Mouse (Mus musculus) limb, embryonic 14.5 days (tissue): ENCODE measurements around the gene Gon4l. TPM values are rescaled to one million over a fixed set of nuclear protein-coding genes. Genes with fewer than 3 reads are reported as not detected.
"Not testable (repeated sequence)": the region's sequence is repeated elsewhere in the genome, so short reads cannot be mapped to it uniquely, and the experiment has no call there.

Experiments used
- ATAC-seq: fragments of 200-750 bp; cut with Nextera tagmentation; 2 replicates; pipeline ENCODE4 v1.8.0; 2017; ENCODE audit warnings: low read depth, moderate number of reproducible peaks, moderate TSS enrichment; ENCODE audit not compliant: low FRiP score
- DNase-seq: peaks from one replicate; pipeline ENCODE4 v3.0.0-alpha.2; 2015; ENCODE audit warnings: low spot score
- H3K27ac ChIP-seq: fragments of 300-500 bp; sonication (generic); replicated peaks from 2 replicates; pipeline ENCODE4 v1.5.1; 2014; ENCODE audit warnings: low read depth, mild to moderate bottlenecking, low read length, moderate library complexity, mixed read lengths
- H3K27me3 ChIP-seq: fragments of 300-500 bp; sonication (generic); 2 replicates; pipeline ENCODE4 v1.6.1; 2014; ENCODE audit warnings: low read length, mixed read lengths; ENCODE audit not compliant: control insufficient read depth, insufficient read depth
- H3K36me3 ChIP-seq: fragments of 300-500 bp; sonication (generic); 2 replicates; pipeline ENCODE4 v1.6.1; 2014; ENCODE audit warnings: mild to moderate bottlenecking, low read length, moderate library complexity, mixed read lengths; ENCODE audit not compliant: control insufficient read depth, insufficient read depth
- H3K4me1 ChIP-seq: fragments of 300-500 bp; sonication (generic); 2 replicates; pipeline ENCODE4 v1.6.1; 2014; ENCODE audit warnings: antibody characterized with exemption, low read length, mixed read lengths; ENCODE audit not compliant: control insufficient read depth, insufficient read depth
- H3K4me2 ChIP-seq: fragments of 300-500 bp; sonication (generic); replicated peaks from 2 replicates; pipeline ENCODE4 v1.6.1; 2014; ENCODE audit warnings: low read depth, mild to moderate bottlenecking, low read length, moderate library complexity; ENCODE audit not compliant: severe bottlenecking
- H3K4me3 ChIP-seq: fragments of 300-500 bp; sonication (generic); replicated peaks from 2 replicates; pipeline ENCODE4 v1.5.1; 2014; ENCODE audit warnings: low read length
- H3K9ac ChIP-seq: fragments of 300-500 bp; sonication (generic); 2 replicates; pipeline ENCODE4 v1.6.1; 2014; ENCODE audit warnings: mild to moderate bottlenecking, low read depth, low read length, moderate library complexity; ENCODE audit not compliant: severe bottlenecking
- H3K9me3 ChIP-seq: fragments of 300-500 bp; sonication (generic); 2 replicates; pipeline ENCODE4 v1.6.1; 2016; ENCODE audit warnings: low read length; ENCODE audit not compliant: control insufficient read depth
- POLR2A ChIP-seq: fragments of 200-500 bp; IDR thresholded peaks from 2 replicates; pipeline ENCODE4 v1.8.0; 2012; ENCODE audit warnings: inconsistent platforms, mild to moderate bottlenecking, moderate library complexity, borderline replicate concordance; ENCODE audit not compliant: insufficient read depth, insufficient read length; ENCODE audit errors: extremely low read depth
- WGBS: fragments of 180-500 bp; shearing (Covaris S2); extraction: QIAGEN DNeasy Blood & Tissue Kit; methylation state at CpG from one replicate; pipeline ENCODE4 v1.1.7; 2014; 5-methylcytosine and 5-hydroxymethylcytosine counted together
- polyA plus RNA-seq, 2 experiments: library from polyadenylated mRNA; depleted of rRNA in 1 of 2; stranded (reverse) in 1 of 2; unstranded in 1 of 2; fragments of >200 nt; fragmentation: Nextera tagmentation in 1 of 2; extraction: Ambion mirVana in 1 of 2; gene quantifications; 2 replicates each; pipeline versions ENCODE4 v1.2.1 to v1.2.3; 2012 to 2014

Gon4l gene
- polyA plus RNA-seq, 2 experiments: 14.2 to 29.9 TPM

GRCm38 (mm10) chr3:88855837-88856236 lies 20.8 kb downstream of the Gon4l start:
- no peak overlapping the region for H3K4me2 ChIP-seq
- no peak overlapping the region for H3K9ac ChIP-seq
- H3K4me1 ChIP-seq: no peaks in the 10 kb centered on the region
- TF ChIP-seq POLR2A: no peak
- WGBS: 87% methylated on average over 6 of the region's 6 CpGs
- no peak for ATAC-seq
- H3K27ac ChIP-seq: no peak overlapping the region
- DNase-seq: no peak
- H3K4me3 ChIP-seq: no peak overlapping the region
- H3K9me3 ChIP-seq: no peaks in the 10 kb centered on the region
- no peaks in the 10 kb centered on the region for H3K27me3 ChIP-seq
- peaks cover 81% of the 10 kb centered on the region for H3K36me3 ChIP-seq

DNA sequence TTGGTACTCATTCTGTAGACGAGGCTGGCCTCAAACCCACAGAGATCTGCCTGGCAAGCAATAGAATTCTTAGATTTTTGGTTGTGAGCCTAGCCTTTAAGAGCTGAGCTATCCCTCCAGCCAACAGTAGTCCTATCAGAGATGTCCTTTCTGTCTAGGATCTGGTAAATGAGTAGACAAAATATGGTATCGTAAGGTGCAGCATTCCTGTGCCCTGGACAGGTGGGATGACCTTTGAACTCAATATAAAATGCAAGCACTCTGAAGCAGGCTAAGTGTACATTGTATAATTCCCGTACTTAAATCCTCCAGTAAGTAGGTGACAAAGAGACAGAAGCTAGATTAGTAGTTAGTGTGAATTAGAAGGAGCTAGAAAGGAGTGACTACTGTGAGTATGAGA lies 27.1 kb downstream of the Gon4l start:
- no peak for DNase-seq
- ATAC-seq: no peak
- Histone ChIP-seq H3K9ac (no peak overlapping the region), H3K4me1 (no peaks in the 10 kb centered on the region), H3K27me3 (no peaks in the 10 kb centered on the region), H3K4me3 (no peak overlapping the region), H3K36me3 (peaks cover 89% of the 10 kb centered on the region), H3K9me3 (no peaks in the 10 kb centered on the region), H3K27ac (no peak overlapping the region), H3K4me2 (no peak overlapping the region)
- no peak for TF ChIP-seq POLR2A
- WGBS: 93% methylated on average over 3 of the region's 3 CpGs

GRCm38 (mm10) chr3:88866735-88867134 lies 31.7 kb downstream of the Gon4l start:
- H3K9ac ChIP-seq, H3K27me3 ChIP-seq, H3K4me1 ChIP-seq, DNase-seq, H3K27ac ChIP-seq, ATAC-seq, H3K4me2 ChIP-seq, H3K4me3 ChIP-seq, H3K9me3 ChIP-seq: not testable (repeated sequence)
- WGBS: no CpG with 5 or more reads among the region's 3 CpGs
- H3K36me3 ChIP-seq: peaks cover 44% of the 10 kb centered on the region

GRCm38 (mm10) chr3:88867177-88867576 lies 32.1 kb downstream of the Gon4l start:
- H3K9ac ChIP-seq, H3K4me3 ChIP-seq, H3K4me1 ChIP-seq, H3K27ac ChIP-seq, DNase-seq, H3K9me3 ChIP-seq, ATAC-seq, H3K27me3 ChIP-seq, H3K4me2 ChIP-seq: not testable (repeated sequence)
- no CpG with 5 or more reads among the region's 8 CpGs for WGBS
- peaks cover 40% of the 10 kb centered on the region for H3K36me3 ChIP-seq

DNA sequence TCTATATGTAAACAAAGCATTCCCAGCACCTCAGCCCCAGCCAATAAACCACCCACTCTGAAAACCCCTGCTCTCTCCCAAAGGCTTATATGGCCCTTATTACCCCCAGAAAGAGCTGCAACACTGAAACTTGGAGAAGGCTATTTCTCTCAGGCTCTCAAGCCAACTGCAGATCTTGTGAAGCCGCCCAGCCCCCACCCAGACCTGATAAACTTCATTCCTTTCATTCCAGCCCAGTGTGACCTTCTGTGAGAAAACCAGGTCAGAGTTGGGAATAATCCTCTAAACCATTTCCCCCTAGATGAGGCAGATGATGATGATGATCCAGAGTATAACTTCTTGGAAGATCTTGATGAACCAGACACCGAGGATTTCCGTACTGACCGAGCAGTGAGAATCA lies 33.4 kb downstream of the Gon4l start:
- not testable (repeated sequence) for DNase-seq, H3K4me3 ChIP-seq, H3K9ac ChIP-seq, H3K9me3 ChIP-seq, H3K27ac ChIP-seq, ATAC-seq, H3K4me2 ChIP-seq, H3K4me1 ChIP-seq, H3K27me3 ChIP-seq
- peaks cover 28% of the 10 kb centered on the region for H3K36me3 ChIP-seq
- WGBS: no CpG with 5 or more reads among the region's 4 CpGs

GRCm38 (mm10) chr3:88882536-88882935 lies 47.5 kb downstream of the Gon4l start:
- whole genome bisulfite sequencing: 89% methylated on average over 4 of the region's 4 CpGs
- H3K4me3 ChIP-seq, H3K4me2 ChIP-seq, H3K9me3 ChIP-seq, ATAC-seq, DNase-seq, H3K27ac ChIP-seq, H3K9ac ChIP-seq, H3K4me1 ChIP-seq, H3K27me3 ChIP-seq: not testable (repeated sequence)
- H3K36me3 ChIP-seq: peaks cover 12% of the 10 kb centered on the region; the same call in 1 of the 2 replicates

DNA sequence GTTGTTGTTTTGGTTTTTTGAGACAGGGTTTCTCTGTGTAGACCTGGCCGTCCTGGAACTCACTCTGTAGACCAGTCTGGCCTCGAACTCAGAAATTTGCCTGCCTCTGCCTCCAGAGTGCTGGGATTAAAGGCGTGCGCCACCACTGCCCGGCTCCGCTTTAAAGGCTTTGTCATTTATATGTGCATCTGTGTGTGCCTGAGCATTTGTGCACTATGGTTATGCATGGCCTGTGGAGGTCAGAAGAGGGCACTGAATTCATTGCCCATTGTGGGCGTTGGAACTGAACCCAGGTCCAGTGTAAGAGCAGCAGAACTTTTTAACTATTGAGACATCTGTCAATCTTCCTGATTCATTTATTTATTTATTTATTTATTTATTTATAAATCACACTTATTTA lies 58.0 kb downstream of the Gon4l start:
- H3K9me3 ChIP-seq, H3K4me3 ChIP-seq, DNase-seq, ATAC-seq, H3K4me1 ChIP-seq, H3K4me2 ChIP-seq, H3K9ac ChIP-seq, H3K27me3 ChIP-seq, H3K27ac ChIP-seq: not testable (repeated sequence)
- WGBS: 96% methylated on average over 7 of the region's 7 CpGs
- peaks cover 19% of the 10 kb centered on the region for H3K36me3 ChIP-seq
